Mouse (Mus musculus): ENCODE results near the gene Specc1l. TPM values are rescaled to one million over a fixed set of nuclear protein-coding genes. Genes with fewer than 3 reads are reported as not detected.
"Not testable (repeated sequence)": the region's sequence is repeated elsewhere in the genome, so short reads cannot be mapped to it uniquely, and the experiment has no call there.

The Specc1l gene
- polyA plus RNA-seq, 1 experiment from 2014 or later, result 13.0 TPM

DNA sequence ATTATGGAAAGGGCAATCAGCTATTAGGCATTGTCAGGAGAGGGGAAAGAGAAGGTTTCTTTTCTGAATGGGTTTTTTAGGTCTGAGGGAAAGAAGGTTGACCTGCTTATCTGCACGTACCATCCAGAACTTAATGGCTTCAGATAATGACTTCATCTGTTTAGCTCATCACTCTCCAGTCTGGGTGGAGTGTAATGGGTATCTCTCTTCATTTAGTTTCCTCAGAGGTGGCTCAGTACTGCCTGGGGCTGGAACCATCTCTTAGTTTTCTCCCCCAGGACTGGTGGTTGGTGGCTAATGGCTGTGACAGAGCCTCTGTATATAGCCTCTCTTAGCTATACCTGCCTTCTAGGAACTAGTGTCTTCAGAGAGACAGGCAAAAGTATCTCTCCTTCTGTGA is 79.5 kb downstream of the Specc1l start:
- 77% methylated on average over 1 of the region's 1 CpGs for WGBS
- Histone ChIP-seq H3K9me3 (ENCODE audit: control insufficient read depth) (no peaks in the 10 kb centered on the region), H3K4me1 (replicated peaks; ENCODE audit: control insufficient read depth, insufficient read depth, low read length) (0 out of 2 replicates have a peak, but pooled peaks cover 11% of the 10 kb centered on the region), H3K27me3 (replicated peaks; ENCODE audit: control insufficient read depth, insufficient read depth, low read length) (no peaks in the 10 kb centered on the region), H3K36me3 (ENCODE audit: control insufficient read depth, insufficient read depth) (peaks cover 15% of the 10 kb centered on the region; the same call in 1 of the 2 replicates), H3K27ac (ENCODE audit: low read depth, low read length) (no peak overlapping the region), H3K4me3 (ENCODE audit: low read depth, low read length) (no peak overlapping the region), H3K9ac (ENCODE audit: low read depth, low read length) (no peak overlapping the region), H3K4me2 (replicated peaks; ENCODE audit: low read depth) (no peak overlapping the region)
- ATAC-seq, result no peak
- no peak for TF ChIP-seq CTCF (IDR thresholded peaks at IDR 0.05; ENCODE audit: low read depth)

DNA sequence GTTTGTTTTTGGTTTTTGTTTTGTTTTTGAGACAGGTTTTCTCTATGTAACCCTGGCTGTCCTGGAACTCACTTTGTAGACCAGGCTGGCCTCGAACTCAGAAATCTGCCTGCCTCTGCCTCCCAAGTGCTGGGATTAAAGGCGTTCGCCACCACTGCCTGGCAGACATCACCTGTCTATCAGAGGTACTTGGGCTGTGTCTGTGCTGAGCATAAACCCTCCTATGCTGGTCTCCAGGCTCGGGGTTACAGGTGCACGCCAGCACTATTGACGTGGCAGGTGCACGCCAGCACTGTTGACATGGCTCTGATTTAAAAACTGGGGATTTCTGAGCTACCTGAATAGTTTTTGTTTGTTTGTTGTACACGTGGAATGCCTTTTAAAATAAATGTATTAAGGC is 80.3 kb downstream of the Specc1l start:
- Histone ChIP-seq H3K4me1 (replicated peaks; ENCODE audit: control insufficient read depth, insufficient read depth, low read length) (0 out of 2 replicates have a peak, but pooled peaks cover 11% of the 10 kb centered on the region), H3K36me3 (ENCODE audit: control insufficient read depth, insufficient read depth) (peaks cover 17% of the 10 kb centered on the region; the same call in 1 of the 2 replicates)
- not testable (repeated sequence) for H3K9me3 ChIP-seq (ENCODE audit: control insufficient read depth); ATAC-seq; H3K27ac ChIP-seq (ENCODE audit: low read depth, low read length); H3K4me3 ChIP-seq (ENCODE audit: low read depth, low read length); H3K9ac ChIP-seq (ENCODE audit: low read depth, low read length); H3K4me2 ChIP-seq (replicated peaks; ENCODE audit: low read depth); H3K27me3 ChIP-seq (replicated peaks; ENCODE audit: control insufficient read depth, insufficient read depth, low read length)
- WGBS, result 92% methylated on average over 8 of the region's 8 CpGs

DNA sequence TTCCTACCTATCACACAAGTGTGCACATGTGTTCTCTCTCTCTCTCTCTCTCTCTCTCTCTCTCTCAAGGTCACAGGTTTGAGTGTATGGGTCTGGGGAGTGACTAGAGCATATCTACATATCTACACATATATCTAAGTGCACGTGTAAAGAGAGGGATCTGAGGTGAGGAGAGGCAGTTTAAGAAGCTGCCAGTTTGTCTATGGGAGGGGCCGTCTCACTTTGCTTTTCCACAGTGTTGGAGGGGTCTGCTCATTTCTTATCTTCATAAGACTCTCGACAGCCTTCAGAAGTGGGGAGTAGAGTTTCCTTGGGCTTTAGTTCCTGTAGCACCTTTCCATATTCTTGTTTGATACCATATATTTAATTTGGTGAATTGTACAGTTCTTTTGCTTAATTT is 81.4 kb downstream of the Specc1l start:
- Histone ChIP-seq H3K4me1 (replicated peaks; ENCODE audit: control insufficient read depth, insufficient read depth, low read length) (0 out of 2 replicates have a peak, but pooled peaks cover 11% of the 10 kb centered on the region), H3K4me2 (replicated peaks; ENCODE audit: low read depth) (no peak overlapping the region), H3K36me3 (ENCODE audit: control insufficient read depth, insufficient read depth) (peaks cover 20% of the 10 kb centered on the region; the same call in 1 of the 2 replicates), H3K9me3 (ENCODE audit: control insufficient read depth) (no peaks in the 10 kb centered on the region), H3K9ac (ENCODE audit: low read depth, low read length) (no peak overlapping the region), H3K27ac (ENCODE audit: low read depth, low read length) (no peak overlapping the region), H3K4me3 (ENCODE audit: low read depth, low read length) (no peak overlapping the region), H3K27me3 (replicated peaks; ENCODE audit: control insufficient read depth, insufficient read depth, low read length) (no peaks in the 10 kb centered on the region)
- ATAC-seq, result no peak
- WGBS, result 57% methylated on average over 3 of the region's 3 CpGs
- TF ChIP-seq CTCF (IDR thresholded peaks at IDR 0.05; ENCODE audit: low read depth), result no peak

DNA sequence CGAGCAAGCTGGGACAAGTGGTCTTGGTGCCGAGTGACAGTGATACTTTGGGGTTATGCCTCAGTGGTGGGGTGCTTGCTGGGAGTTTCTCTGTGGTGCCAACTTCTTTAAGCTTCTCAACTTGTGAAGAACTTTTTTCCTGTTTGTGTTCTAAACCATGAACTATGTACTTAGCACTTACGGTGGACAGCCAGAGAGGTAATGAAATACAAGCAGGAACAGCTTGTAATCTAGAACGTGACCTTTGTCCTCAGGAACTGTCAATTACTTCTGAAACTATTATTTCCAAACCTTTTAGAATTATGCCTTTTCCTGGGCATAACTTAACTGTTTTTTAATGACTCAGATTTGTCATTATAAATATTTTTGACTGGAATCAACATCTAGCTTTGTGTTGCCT is 82.5 kb downstream of the Specc1l start:
- no peak overlapping the region for H3K9ac ChIP-seq (ENCODE audit: low read depth, low read length)
- ATAC-seq, result peak; percentile 70
- H3K27me3 ChIP-seq (replicated peaks; ENCODE audit: control insufficient read depth, insufficient read depth, low read length), result no peaks in the 10 kb centered on the region

DNA sequence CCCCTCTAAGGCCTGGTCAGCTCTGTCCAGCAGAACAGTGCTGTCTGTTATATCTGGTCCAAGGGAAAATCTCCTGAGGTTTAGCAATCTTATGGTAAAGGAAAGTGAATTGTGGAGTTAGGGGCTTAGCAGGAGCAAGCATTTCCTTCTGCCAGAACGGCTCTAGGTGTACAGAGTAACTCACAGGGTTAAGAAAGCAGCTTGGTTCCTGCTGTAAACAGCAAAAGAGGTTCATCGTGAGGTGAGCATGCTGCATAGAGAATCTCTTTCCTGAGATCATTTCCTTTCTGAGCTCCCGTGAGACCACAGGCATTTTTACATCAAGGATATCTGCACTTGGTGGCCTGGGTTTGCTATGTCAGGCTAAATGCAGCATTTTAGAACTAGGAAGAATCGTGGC is 83.1 kb downstream of the Specc1l start:
- no peaks in the 10 kb centered on the region for H3K27me3 ChIP-seq (replicated peaks; ENCODE audit: control insufficient read depth, insufficient read depth, low read length)
- H3K27ac ChIP-seq (ENCODE audit: low read depth, low read length), result peak overlapping the region; percentile 60; the same call in 1 of the 2 replicates
- no peak overlapping the region for H3K4me3 ChIP-seq (ENCODE audit: low read depth, low read length)
- WGBS, result 60% methylated on average over 4 of the region's 4 CpGs
- H3K4me1 ChIP-seq (replicated peaks; ENCODE audit: control insufficient read depth, insufficient read depth, low read length), result peaks cover 16% of the 10 kb centered on the region
- H3K4me2 ChIP-seq (replicated peaks; ENCODE audit: low read depth), result no peak overlapping the region
- TF ChIP-seq CTCF (IDR thresholded peaks at IDR 0.05; ENCODE audit: low read depth), result no peak
- H3K9me3 ChIP-seq (ENCODE audit: control insufficient read depth), result no peaks in the 10 kb centered on the region
- ATAC-seq, result no peak
- H3K36me3 ChIP-seq (ENCODE audit: control insufficient read depth, insufficient read depth), result peaks cover 20% of the 10 kb centered on the region; the same call in 1 of the 2 replicates
- peak overlapping the region; percentile 22; the same call in 1 of the 2 replicates for H3K9ac ChIP-seq (ENCODE audit: low read depth, low read length)

More for the DNA sequence above, 82.5 kb downstream of the Specc1l start:
- no peak for TF ChIP-seq CTCF (IDR thresholded peaks at IDR 0.05; ENCODE audit: low read depth)
- Histone ChIP-seq H3K4me1 (replicated peaks; ENCODE audit: control insufficient read depth, insufficient read depth, low read length) (peaks cover 12% of the 10 kb centered on the region), H3K4me3 (ENCODE audit: low read depth, low read length) (no peak overlapping the region), H3K4me2 (replicated peaks; ENCODE audit: low read depth) (0 out of 2 replicates have a peak overlapping the region, but pooled peaks have one; percentile 7), H3K36me3 (ENCODE audit: control insufficient read depth, insufficient read depth) (peaks cover 20% of the 10 kb centered on the region; the same call in 1 of the 2 replicates), H3K27ac (ENCODE audit: low read depth, low read length) (peak overlapping the region; percentile 69), H3K9me3 (ENCODE audit: control insufficient read depth) (no peaks in the 10 kb centered on the region)
- 47% methylated on average over 4 of the region's 4 CpGs for WGBS

DNA sequence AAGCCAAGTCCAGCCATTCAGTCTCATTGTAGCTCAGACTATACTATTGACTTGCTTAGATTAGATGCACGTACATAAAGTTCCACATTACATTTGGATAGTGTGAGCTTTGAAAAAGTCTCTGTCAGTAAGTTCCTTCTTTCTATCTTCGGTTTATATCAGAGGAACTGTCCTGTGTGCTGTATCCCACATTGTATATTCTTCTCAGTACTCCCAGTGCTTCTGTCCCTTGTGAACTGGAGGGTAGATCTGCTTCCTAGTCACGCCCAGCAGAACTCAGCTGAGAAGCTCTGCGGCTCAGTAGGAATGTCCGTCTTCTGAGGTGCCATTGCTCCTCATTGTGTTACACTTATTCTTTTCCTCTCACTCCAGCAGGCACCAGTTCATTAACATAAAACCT is 86.7 kb downstream of the Specc1l start:
- Histone ChIP-seq H3K4me3 (ENCODE audit: low read depth, low read length) (no peak overlapping the region), H3K36me3 (ENCODE audit: control insufficient read depth, insufficient read depth) (peaks cover 36% of the 10 kb centered on the region), H3K4me1 (replicated peaks; ENCODE audit: control insufficient read depth, insufficient read depth, low read length) (peaks cover 16% of the 10 kb centered on the region), H3K9ac (ENCODE audit: low read depth, low read length) (no peak overlapping the region), H3K4me2 (replicated peaks; ENCODE audit: low read depth) (no peak overlapping the region), H3K27ac (ENCODE audit: low read depth, low read length) (peak overlapping the region; percentile 64; the same call in 1 of the 2 replicates), H3K27me3 (replicated peaks; ENCODE audit: control insufficient read depth, insufficient read depth, low read length) (no peaks in the 10 kb centered on the region), H3K9me3 (ENCODE audit: control insufficient read depth) (no peaks in the 10 kb centered on the region)
- no peak for ATAC-seq
- 79% methylated on average over 5 of the region's 5 CpGs for WGBS
- no peak for TF ChIP-seq CTCF (IDR thresholded peaks at IDR 0.05; ENCODE audit: low read depth)
